Mouse (Mus musculus) lung, embryonic 16.5 days (tissue): ENCODE measurements around the gene Ppp5c. TPM values are rescaled to one million over a fixed set of nuclear protein-coding genes. Genes with fewer than 3 reads are reported as not detected.
A peak's percentile ranks its signal among the peaks of the same experiment; 100 is the strongest.

Source experiments
- ATAC-seq: fragments of 200-750 bp; cut with Nextera tagmentation; 2 replicates; pipeline ENCODE4 v1.8.0; 2017; ENCODE audit warnings: low read depth, mild to moderate bottlenecking, moderate library complexity
- H3K27ac ChIP-seq: fragments of 300-500 bp; sonication (generic); 2 replicates; pipeline ENCODE4 v1.5.1; 2014; ENCODE audit warnings: mild to moderate bottlenecking, control low read depth, low read length
- H3K27me3 ChIP-seq: fragments of 300-500 bp; sonication (generic); 2 replicates; pipeline ENCODE4 v1.6.1; 2014; ENCODE audit warnings: low read depth, low read length, mixed read lengths; ENCODE audit not compliant: control insufficient read depth, insufficient read depth
- H3K36me3 ChIP-seq: fragments of 300-500 bp; sonication (generic); 2 replicates; pipeline ENCODE4 v1.6.1; 2014; ENCODE audit warnings: low read length; ENCODE audit not compliant: control insufficient read depth, insufficient read depth
- H3K4me1 ChIP-seq: fragments of 300-500 bp; sonication (generic); replicated peaks from 2 replicates; pipeline ENCODE4 v1.6.1; 2014; ENCODE audit warnings: low read length, mixed read lengths; ENCODE audit not compliant: control insufficient read depth, insufficient read depth
- H3K4me2 ChIP-seq: fragments of 300-500 bp; sonication (generic); 2 replicates; pipeline ENCODE4 v1.6.1; 2014; ENCODE audit warnings: low read depth, low read length, control low read depth
- H3K4me3 ChIP-seq: fragments of 300-500 bp; sonication (generic); 2 replicates; pipeline ENCODE4 v1.5.1; 2014; ENCODE audit warnings: mild to moderate bottlenecking, low read length, control low read depth
- H3K9ac ChIP-seq: fragments of 300-500 bp; sonication (generic); 2 replicates; pipeline ENCODE4 v1.6.1; 2014; ENCODE audit warnings: low read length, control low read depth
- H3K9me3 ChIP-seq: fragments of 300-500 bp; sonication (generic); 2 replicates; pipeline ENCODE4 v1.6.1; 2016; ENCODE audit warnings: low read length; ENCODE audit not compliant: control insufficient read depth
- WGBS: fragments of 180-500 bp; shearing (Covaris S2); extraction: QIAGEN DNeasy Blood & Tissue Kit; methylation state at CpG from one replicate; pipeline ENCODE4 v1.1.7; 2014; 5-methylcytosine and 5-hydroxymethylcytosine counted together
- polyA plus RNA-seq: library from polyadenylated mRNA; unstranded; fragments of >200 nt; fragmentation: Nextera tagmentation; extraction: Ambion mirVana; gene quantifications from 2 replicates; pipeline ENCODE4 v1.2.1, GENCODE M21; 2015

Gene Ppp5c
- polyA plus RNA-seq, 1 experiment from 2014 or later: 105 TPM

DNA sequence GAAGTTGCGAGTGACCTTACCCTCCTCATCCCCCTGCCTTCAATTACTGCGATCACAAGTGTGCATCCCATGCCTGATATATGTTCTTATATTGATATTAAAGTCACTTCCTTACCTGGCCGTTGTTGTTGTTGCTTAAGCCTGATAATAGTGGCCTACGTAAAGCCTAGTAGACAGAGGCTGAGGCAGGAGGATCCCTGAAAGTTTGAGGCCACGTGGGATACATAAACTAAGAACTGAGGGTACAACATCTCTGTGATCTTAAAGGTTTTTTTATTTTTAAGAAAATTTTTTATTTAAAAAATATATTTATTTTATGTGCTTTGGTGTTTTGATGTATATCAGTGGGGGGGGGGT lies 35.3 kb downstream of the Ppp5c start, which contains the start of gene Ccdc8:
Gene Ccdc8 (plus strand): TSS at position 258 of the 357 bp plus-strand sequence.
- H3K36me3 ChIP-seq: no peaks in the 10 kb centered on the region; the same call in 1 of the 2 replicates
- 85% methylated on average over 5 of the region's 5 CpGs for WGBS
- H3K9me3 ChIP-seq: no peaks in the 10 kb centered on the region
- H3K4me3 ChIP-seq: peak within 1 kb of the TSS; percentile 77
- H3K4me1 ChIP-seq: peaks cover 47% of the 10 kb centered on the region
- peak within 1 kb of the TSS; percentile 84 for H3K9ac ChIP-seq
- H3K4me2 ChIP-seq: peak within 1 kb of the TSS; percentile 85
- ATAC-seq: no peak
- no peaks in the 10 kb centered on the region for H3K27me3 ChIP-seq
- H3K27ac ChIP-seq: peak within 1 kb of the TSS; percentile 91

- no peaks in the 10 kb centered on the region for H3K27me3 ChIP-seq
- H3K9ac ChIP-seq: peak overlapping the region; percentile 6
- H3K9me3 ChIP-seq: no peaks in the 10 kb centered on the region
- peak overlapping the region; percentile 91 for H3K27ac ChIP-seq
- H3K4me1 ChIP-seq: peaks cover 44% of the 10 kb centered on the region
- peak overlapping the region; percentile 3; the same call in 1 of the 2 replicates for H3K4me2 ChIP-seq
- no peak overlapping the region for H3K4me3 ChIP-seq
- 34% methylated on average over 18 of the region's 18 CpGs for WGBS
- peak; percentile 72 for ATAC-seq
- no peaks in the 10 kb centered on the region for H3K36me3 ChIP-seq
Measured at GRCm38 (mm10) chr7:16991681-16992450, 35.9 kb downstream of the Ppp5c start.

DNA sequence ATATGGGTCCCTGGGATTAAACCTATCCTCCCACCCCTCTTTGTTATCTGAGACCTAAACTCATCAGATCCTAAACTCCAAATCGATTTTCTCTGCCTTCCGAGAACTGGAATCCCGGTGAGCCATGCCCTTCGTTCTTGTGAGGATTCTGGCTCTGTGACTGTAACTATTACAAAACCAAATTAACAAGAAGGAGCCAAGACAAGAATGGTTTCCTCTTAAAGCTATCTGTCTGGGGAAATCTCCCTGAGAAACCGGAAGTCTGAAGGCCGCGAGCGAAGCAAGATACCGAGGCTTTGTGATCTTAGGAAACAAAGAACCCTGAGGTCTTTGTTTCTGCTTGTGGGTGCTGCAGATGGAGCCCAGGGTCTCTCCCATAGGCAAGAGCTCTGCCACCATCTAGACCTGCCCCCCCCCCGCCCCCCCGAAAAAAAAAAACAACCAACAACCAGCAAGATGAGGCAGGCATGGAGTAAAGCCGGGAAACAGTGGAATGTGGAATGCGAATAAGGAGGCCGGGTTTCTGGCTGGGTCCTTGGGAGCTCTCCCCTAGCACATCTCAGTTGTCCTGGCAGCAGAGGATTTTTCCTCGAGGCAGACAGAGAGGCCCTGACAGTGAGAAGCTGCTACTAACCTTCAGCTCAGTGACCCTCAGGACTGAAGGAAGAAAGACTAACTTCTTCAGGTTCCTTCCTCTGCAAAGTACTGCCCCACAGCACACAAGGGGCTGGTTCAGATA lies 37.5 kb downstream of the Ppp5c start:
- Histone ChIP-seq H3K4me3 (no peak overlapping the region), H3K27me3 (no peaks in the 10 kb centered on the region), H3K4me2 (peak overlapping the region; percentile 3; the same call in 1 of the 2 replicates), H3K9me3 (no peaks in the 10 kb centered on the region), H3K27ac (peak overlapping the region; percentile 75), H3K9ac (peak overlapping the region; percentile 49), H3K36me3 (no peaks in the 10 kb centered on the region), H3K4me1 (peaks cover 30% of the 10 kb centered on the region)
- 23% methylated on average over 15 of the region's 15 CpGs for WGBS
- ATAC-seq: no peak

GRCm38 (mm10) chr7:16988405-16988804 lies 39.3 kb downstream of the Ppp5c start:
- 37% methylated on average over 3 of the region's 3 CpGs for WGBS
- no peaks in the 10 kb centered on the region for H3K9me3 ChIP-seq
- peaks cover 25% of the 10 kb centered on the region for H3K4me1 ChIP-seq

DNA sequence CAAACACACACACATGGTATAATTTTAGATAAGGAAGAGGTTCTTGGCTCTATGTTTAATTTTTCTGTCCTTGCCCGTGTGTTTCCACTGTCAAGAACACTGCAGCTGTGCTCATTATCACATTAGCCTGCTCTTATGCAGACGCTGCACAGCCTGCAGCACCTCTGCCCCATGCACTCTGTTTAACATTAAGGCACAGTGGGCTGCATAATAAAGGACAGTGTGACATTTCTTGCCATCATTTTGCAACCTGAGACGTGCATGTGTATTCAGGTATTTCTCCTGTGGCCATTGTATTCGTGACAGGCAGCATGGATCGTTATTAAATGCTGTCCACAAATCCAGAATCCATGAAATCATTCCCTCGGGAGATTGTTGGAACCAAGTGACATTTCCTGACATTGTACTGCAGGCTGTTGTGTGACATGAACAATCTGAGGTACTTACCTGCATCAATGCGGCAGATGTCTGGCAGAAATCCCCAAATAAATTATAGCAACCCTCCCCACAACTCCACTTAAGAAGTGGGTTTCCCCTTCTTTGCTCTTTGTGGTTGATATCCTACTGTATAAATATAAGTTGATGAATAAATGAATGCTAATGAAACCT lies 40.1 kb downstream of the Ppp5c start:
- Histone ChIP-seq H3K9ac (no peak overlapping the region), H3K27ac (peak overlapping the region; percentile 15; the same call in 1 of the 2 replicates)
- no peak for ATAC-seq

More at GRCm38 (mm10) chr7:16988405-16988804, 39.3 kb downstream of the Ppp5c start:
- no peaks in the 10 kb centered on the region for H3K27me3 ChIP-seq
- no peak overlapping the region for H3K4me2 ChIP-seq
- H3K9ac ChIP-seq: no peak overlapping the region
- no peak overlapping the region for H3K4me3 ChIP-seq
- peak overlapping the region; percentile 15; the same call in 1 of the 2 replicates for H3K27ac ChIP-seq
- ATAC-seq: peak; percentile 32
- H3K36me3 ChIP-seq: no peaks in the 10 kb centered on the region

GRCm38 (mm10) chr7:16982859-16983568 lies 44.7 kb downstream of the Ppp5c start, which contains the start of gene Gm42372:
Gene Gm42372, plus strand, starts transcription at chr7:16983086.
- Histone ChIP-seq H3K9ac (no peak within 1 kb of the TSS), H3K4me1 (peaks cover 4% of the 10 kb centered on the region), H3K27ac (no peak within 1 kb of the TSS), H3K36me3 (no peaks in the 10 kb centered on the region), H3K27me3 (no peaks in the 10 kb centered on the region), H3K4me3 (no peak within 1 kb of the TSS), H3K9me3 (no peaks in the 10 kb centered on the region), H3K4me2 (no peak within 1 kb of the TSS)
- WGBS: 26% methylated on average over 26 of the region's 26 CpGs
- ATAC-seq: no peak

More for the DNA sequence above, 40.1 kb downstream of the Ppp5c start:
- Histone ChIP-seq H3K27me3 (no peaks in the 10 kb centered on the region), H3K4me3 (no peak overlapping the region), H3K9me3 (no peaks in the 10 kb centered on the region), H3K4me2 (no peak overlapping the region), H3K36me3 (no peaks in the 10 kb centered on the region), H3K4me1 (peaks cover 22% of the 10 kb centered on the region)
- WGBS: 42% methylated on average over 7 of the region's 7 CpGs

GRCm38 (mm10) chr7:16980348-16980747 lies 47.4 kb downstream of the Ppp5c start:
- Histone ChIP-seq H3K4me3 (peak overlapping the region; percentile 25), H3K27me3 (no peaks in the 10 kb centered on the region), H3K4me2 (peak overlapping the region; percentile 48), H3K27ac (peak overlapping the region; percentile 56), H3K9ac (peak overlapping the region; percentile 12; the same call in 1 of the 2 replicates), H3K36me3 (no peaks in the 10 kb centered on the region), H3K9me3 (no peaks in the 10 kb centered on the region), H3K4me1 (peaks cover 4% of the 10 kb centered on the region)
- ATAC-seq: peak; percentile 84
- 2% methylated on average over 12 of the region's 12 CpGs for WGBS

DNA sequence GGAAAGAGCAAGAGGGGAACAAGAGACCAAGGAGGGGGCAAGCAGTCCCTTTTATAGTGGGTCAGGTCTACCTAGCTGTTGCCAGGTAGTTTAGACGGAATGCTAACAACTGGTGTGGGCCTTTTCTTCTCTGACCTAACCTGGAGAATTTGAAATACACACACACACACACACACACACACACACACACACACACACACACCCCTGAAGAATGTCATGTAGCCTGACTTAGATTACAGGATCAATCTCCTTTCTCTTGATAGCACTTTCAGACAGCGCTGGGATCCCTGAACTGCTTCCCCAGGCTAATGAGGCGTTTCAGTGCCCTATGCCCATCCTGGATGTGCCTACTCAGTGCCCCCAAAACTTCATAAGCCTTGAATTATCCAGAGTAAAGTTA lies 49.1 kb downstream of the Ppp5c start:
- no peak overlapping the region for H3K27ac ChIP-seq
- no peak for ATAC-seq
- 88% methylated on average over 3 of the region's 3 CpGs for WGBS
- H3K4me1 ChIP-seq: peaks cover 4% of the 10 kb centered on the region
- no peak overlapping the region for H3K9ac ChIP-seq
- no peak overlapping the region for H3K4me2 ChIP-seq
- no peaks in the 10 kb centered on the region for H3K36me3 ChIP-seq
- H3K9me3 ChIP-seq: no peaks in the 10 kb centered on the region
- no peak overlapping the region for H3K4me3 ChIP-seq
- H3K27me3 ChIP-seq: no peaks in the 10 kb centered on the region
